Mouse (Mus musculus) forebrain, embryonic 10.5 days (tissue): ENCODE data around the gene Olfr661. TPM values are rescaled to one million over a fixed set of nuclear protein-coding genes. Genes with fewer than 3 reads are reported as not detected.

Source experiments
- DNase-seq: peaks from one replicate; pipeline ENCODE4 v3.0.0-alpha.2; 2017; ENCODE audit warnings: low spot score; ENCODE audit errors: extremely low spot score
- H3K27ac ChIP-seq: fragments of 300-500 bp; sonication (generic); 2 replicates; pipeline ENCODE4 v1.5.1; 2016; ENCODE audit warnings: mild to moderate bottlenecking
- H3K27me3 ChIP-seq: fragments of 300-500 bp; sonication (generic); 2 replicates; pipeline ENCODE4 v1.6.1; 2016; ENCODE audit warnings: mild to moderate bottlenecking; ENCODE audit not compliant: poor library complexity, severe bottlenecking
- H3K36me3 ChIP-seq: fragments of 300-500 bp; sonication (generic); replicated peaks from 2 replicates; pipeline ENCODE4 v1.6.1; 2016; ENCODE audit warnings: mild to moderate bottlenecking, moderate library complexity
- H3K4me1 ChIP-seq: fragments of 300-500 bp; sonication (generic); 2 replicates; pipeline ENCODE4 v1.6.1; 2016
- H3K4me3 ChIP-seq: fragments of 300-500 bp; sonication (generic); 2 replicates; pipeline ENCODE4 v1.5.1; 2016; ENCODE audit warnings: mild to moderate bottlenecking, moderate library complexity
- H3K9me3 ChIP-seq: fragments of 300-500 bp; sonication (generic); 2 replicates; pipeline ENCODE4 v1.6.1; 2016; ENCODE audit warnings: mild to moderate bottlenecking, moderate library complexity
- WGBS: fragments of 180-500 bp; shearing (Covaris S2); methylation state at CpG from one replicate; pipeline ENCODE4 v1.1.7; 2016; 5-methylcytosine and 5-hydroxymethylcytosine counted together
- polyA plus RNA-seq: library from polyadenylated mRNA; unstranded; fragments of >200 nt; fragmentation: Nextera tagmentation; extraction: Ambion mirVana; gene quantifications from 2 replicates; pipeline ENCODE4 v1.2.1, GENCODE M21; 2016

Gene Olfr661
- polyA plus RNA-seq, result not detected in 2 replicates

DNA sequence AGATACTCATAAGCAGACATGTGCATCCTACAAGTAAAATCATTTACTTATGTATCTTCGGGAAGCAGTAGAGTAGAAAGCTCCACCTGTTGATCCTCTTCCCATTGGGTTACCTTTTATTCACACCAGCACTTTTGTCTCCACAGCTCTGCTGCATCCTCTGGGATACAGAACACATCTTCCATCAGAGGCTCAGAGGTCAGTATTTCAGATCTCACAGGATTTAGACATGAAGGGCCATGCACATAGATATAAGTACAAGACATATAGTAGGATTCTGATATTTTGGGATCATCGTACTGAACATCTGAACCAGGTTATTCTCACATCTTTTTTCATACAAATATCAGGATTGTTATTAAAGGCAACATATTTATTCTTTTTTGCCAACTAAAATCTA, at the start of gene Olfr661:
Olfr661 (plus strand) TSS at position 301 of the 400 bp plus-strand sequence.
- Histone ChIP-seq H3K27ac (no peak within 1 kb of the TSS), H3K4me1 (no peaks in the 10 kb centered on the region), H3K27me3 (no peaks in the 10 kb centered on the region), H3K9me3 (no peaks in the 10 kb centered on the region), H3K4me3 (no peak within 1 kb of the TSS), H3K36me3 (no peaks in the 10 kb centered on the region)
- DNase-seq, result no peak
- WGBS, result 92% methylated on average over 2 of the region's 2 CpGs

GRCm38 (mm10) chr7:104646841-104647482, 39.3 kb upstream of the Olfr661 start, which contains the start of gene Olfr658:
Gene Olfr658 (minus strand): TSS chr7:104647305.
- no peaks in the 10 kb centered on the region for H3K36me3 ChIP-seq
- 29% methylated on average over 22 of the region's 22 CpGs for WGBS
- no peaks in the 10 kb centered on the region; the same call in 1 of the 2 replicates for H3K4me1 ChIP-seq
- peak within 1 kb of the TSS; percentile 49 for H3K4me3 ChIP-seq
- DNase-seq, result peak; percentile 69
- H3K27ac ChIP-seq, result peak within 1 kb of the TSS; percentile 67
- no peaks in the 10 kb centered on the region for H3K9me3 ChIP-seq
- no peaks in the 10 kb centered on the region for H3K27me3 ChIP-seq

GRCm38 (mm10) chr7:104666453-104666852, 19.8 kb upstream of the Olfr661 start, which contains the start of gene Olfr659:
Gene Olfr659 (plus strand): TSS chr7:104666753.
- WGBS, result 83% methylated on average over 3 of the region's 3 CpGs
- no peak for DNase-seq
- no peaks in the 10 kb centered on the region for H3K9me3 ChIP-seq
- no peaks in the 10 kb centered on the region for H3K27me3 ChIP-seq
- no peak within 1 kb of the TSS for H3K27ac ChIP-seq
- H3K4me1 ChIP-seq, result no peaks in the 10 kb centered on the region
- H3K4me3 ChIP-seq, result no peak within 1 kb of the TSS
- no peaks in the 10 kb centered on the region for H3K36me3 ChIP-seq

Other genes with a start within 250 kb of the Olfr661 start
- 0.26 and 0.37 TPM in 2 replicates for gene Trim30a, start 221.3 kb upstream of the Olfr661 start, polyA plus RNA-seq
- gene Trim30d, start 178.7 kb upstream of the Olfr661 start, polyA plus RNA-seq, result 0.11 TPM in 1 of 2 replicates, not detected in the other
- gene Olfr651, start 136.4 kb upstream of the Olfr661 start, polyA plus RNA-seq, result not detected in 2 replicates
- not detected in 2 replicates for gene Olfr652, start 125.6 kb upstream of the Olfr661 start, polyA plus RNA-seq
- gene Olfr653, start 109.2 kb upstream of the Olfr661 start, polyA plus RNA-seq, result not detected in 2 replicates
- not detected in 2 replicates for gene Olfr654, start 99.5 kb upstream of the Olfr661 start, polyA plus RNA-seq
- gene Olfr655, start 84.7 kb upstream of the Olfr661 start, polyA plus RNA-seq, result not detected in 2 replicates
- 0.09 TPM in 1 of 2 replicates, not detected in the other for gene Olfr656, start 72.5 kb upstream of the Olfr661 start, polyA plus RNA-seq
- not detected in 2 replicates for gene Olfr657, start 61.7 kb upstream of the Olfr661 start, polyA plus RNA-seq
- 0.06 and 0.07 TPM in 2 replicates for gene Olfr658, start 39.2 kb upstream of the Olfr661 start, polyA plus RNA-seq
- not detected in 2 replicates for gene Olfr659, start 19.7 kb upstream of the Olfr661 start, polyA plus RNA-seq
- not detected in 2 replicates for gene Usp17le, start 91.0 kb downstream of the Olfr661 start, polyA plus RNA-seq
- not detected in 2 replicates for gene Usp17lb, start 156.1 kb downstream of the Olfr661 start, polyA plus RNA-seq
- not detected in 2 replicates for gene Usp17la, start 170.5 kb downstream of the Olfr661 start, polyA plus RNA-seq
- gene Olfr665, start 191.5 kb downstream of the Olfr661 start, polyA plus RNA-seq, result not detected in 2 replicates
- gene Olfr666, start 209.5 kb downstream of the Olfr661 start, polyA plus RNA-seq, result not detected in 2 replicates
- gene Olfr667, start 235.0 kb downstream of the Olfr661 start, polyA plus RNA-seq, result not detected in 2 replicates
- not detected in 2 replicates for gene Olfr668, start 241.6 kb downstream of the Olfr661 start, polyA plus RNA-seq
- gene Olfr669, start 247.7 kb downstream of the Olfr661 start, polyA plus RNA-seq, result not detected in 2 replicates